Mouse (Mus musculus): ENCODE results near the gene Stac2.

DNA sequence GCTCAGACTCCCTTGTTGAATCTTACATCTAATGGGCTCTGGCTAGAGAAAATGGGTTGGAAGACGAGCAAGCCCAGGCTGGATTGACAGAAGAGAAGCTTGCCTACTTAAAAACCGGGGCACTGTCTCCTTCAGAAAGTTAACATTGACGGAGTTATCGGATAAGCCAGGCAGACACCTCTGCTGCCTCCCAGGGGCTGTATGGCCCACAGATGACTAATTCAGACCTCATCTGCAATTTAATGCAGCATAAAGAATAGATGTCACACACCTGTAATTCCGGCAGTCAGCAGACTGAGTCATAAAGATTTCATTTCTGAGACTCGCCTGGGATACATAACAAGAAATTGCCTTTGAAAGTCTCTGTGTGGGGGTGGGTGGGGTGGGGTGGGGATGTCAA, 27.2 kb upstream of the Stac2 start:
- TF ChIP-seq POLR2A (IDR thresholded peaks at IDR 0.05; ENCODE audit: extremely low read depth, insufficient read depth, low read length): no peak
- TF ChIP-seq CTCF (IDR thresholded peaks at IDR 0.05; ENCODE audit: low read depth, low read length): no peak
